Mouse (Mus musculus) CH12.LX (cell line): ENCODE data around the gene Chrm1. TPM values are rescaled to one million over a fixed set of nuclear protein-coding genes. Genes with fewer than 3 reads are reported as not detected.

Source experiments
- DNase-seq: peaks from one replicate; pipeline ENCODE4 v3.0.0-alpha.2; 2013; ENCODE audit errors: extremely low read depth
- H3K27ac ChIP-seq: 2 replicates; pipeline ENCODE4 v1.5.1; 2012; ENCODE audit warnings: low read depth, mild to moderate bottlenecking, control low read depth, moderate library complexity; ENCODE audit not compliant: insufficient read depth
- H3K27me3 ChIP-seq: replicated peaks from 2 replicates; pipeline ENCODE3; 2012; ENCODE audit warnings: inconsistent platforms
- H3K36me3 ChIP-seq, 2 experiments: replicated peaks in 1 of 2; 2 replicates each; pipeline versions ENCODE3 to v1.6.1; 2012; ENCODE audit warnings: inconsistent platforms in 1 of 2, low read length in 1 of 2, mild to moderate bottlenecking in 1 of 2, mixed read lengths in 1 of 2, moderate library complexity in 1 of 2; ENCODE audit not compliant: control insufficient read depth in 1 of 2, insufficient read depth in 1 of 2
- H3K4me1 ChIP-seq, 2 experiments: 2 replicates each; pipeline ENCODE4 v1.6.1; 2012; ENCODE audit warnings: inconsistent platforms in 1 of 2, moderate library complexity in 1 of 2; ENCODE audit not compliant: insufficient read depth in 2 of 2, control insufficient read depth in 1 of 2
- H3K4me2 ChIP-seq: 2 replicates; pipeline ENCODE4 v1.6.1; 2012; ENCODE audit warnings: low read depth, mild to moderate bottlenecking, control low read depth; ENCODE audit not compliant: poor library complexity, insufficient read depth, severe bottlenecking
- H3K4me3 ChIP-seq, 3 experiments: fragments of 150-350 bp in 1 of 3; sonication (generic) in 1 of 3; replicated peaks in 1 of 3; 2 replicates each; pipeline versions ENCODE3 to v1.5.1; 2011 to 2012; ENCODE audit warnings: low read depth in 2 of 3, low read length in 2 of 3, mild to moderate bottlenecking in 2 of 3, moderate library complexity in 2 of 3, control low read depth in 1 of 3, improper control_type of control experiment in 1 of 3, inconsistent platforms in 1 of 3, mixed read lengths in 1 of 3; ENCODE audit not compliant: poor library complexity in 1 of 3
- H3K79me2 ChIP-seq: replicated peaks from 2 replicates; pipeline ENCODE4 v1.6.1; 2012; ENCODE audit warnings: mild to moderate bottlenecking, moderate library complexity; ENCODE audit not compliant: control insufficient read depth, poor library complexity, insufficient read depth, severe bottlenecking; ENCODE audit errors: extremely low read depth
- H3K9ac ChIP-seq: 2 replicates; pipeline ENCODE4 v1.6.1; 2012; ENCODE audit warnings: low read depth, mild to moderate bottlenecking, control low read depth, moderate library complexity; ENCODE audit not compliant: insufficient read depth
- H3K9me3 ChIP-seq: replicated peaks from 2 replicates; pipeline ENCODE3; 2012; ENCODE audit warnings: low read length, inconsistent platforms, mixed read lengths
- BHLHE40 ChIP-seq: IDR thresholded peaks from 2 replicates; pipeline ENCODE4 v1.6.1; 2011; ENCODE audit warnings: mild to moderate bottlenecking, low read depth, low read length, improper control_type of control experiment
- CHD1 ChIP-seq: IDR thresholded peaks from 2 replicates; pipeline ENCODE4 v1.6.1; 2012; ENCODE audit warnings: low read depth, low read length, improper control_type of control experiment, inconsistent platforms
- ELF1 ChIP-seq: IDR thresholded peaks from 2 replicates; pipeline ENCODE4 v1.6.1; 2014; ENCODE audit warnings: low read depth, mild to moderate bottlenecking, inconsistent platforms, low read length, improper control_type of control experiment
- EP300 ChIP-seq: IDR thresholded peaks from 2 replicates; pipeline ENCODE4 v1.6.1; 2011; ENCODE audit warnings: low read length, improper control_type of control experiment
- GABPA ChIP-seq: IDR thresholded peaks from 2 replicates; pipeline ENCODE4 v1.6.1; 2012; ENCODE audit warnings: low read depth, low read length, improper control_type of control experiment, inconsistent platforms; ENCODE audit not compliant: insufficient replicate concordance
- IRF4 ChIP-seq: IDR thresholded peaks from 2 replicates; pipeline ENCODE4 v1.6.1; 2014; ENCODE audit warnings: low read depth, mild to moderate bottlenecking, inconsistent platforms, low read length, improper control_type of control experiment
- JUN ChIP-seq: IDR thresholded peaks from 2 replicates; pipeline ENCODE4 v1.6.1; 2011; ENCODE audit warnings: low read depth, mild to moderate bottlenecking, low read length, improper control_type of control experiment, moderate library complexity; ENCODE audit not compliant: insufficient read depth
- JUND ChIP-seq: conservative IDR thresholded peaks from 2 replicates; pipeline ENCODE4 v1.6.1; 2011; ENCODE audit warnings: low read depth, low read length, improper control_type of control experiment
- MAZ ChIP-seq: IDR thresholded peaks from 2 replicates; pipeline ENCODE4 v1.6.1; 2012; ENCODE audit warnings: low read depth, mild to moderate bottlenecking, inconsistent platforms, low read length, improper control_type of control experiment, moderate library complexity
- MEF2A ChIP-seq: IDR thresholded peaks from 2 replicates; pipeline ENCODE4 v1.6.1; 2014; ENCODE audit warnings: low read depth, mild to moderate bottlenecking, inconsistent platforms, low read length, improper control_type of control experiment, borderline replicate concordance
- MXI1 ChIP-seq: IDR thresholded peaks from 2 replicates; pipeline ENCODE4 v1.6.1; 2011; ENCODE audit warnings: mild to moderate bottlenecking, low read depth, low read length, improper control_type of control experiment
- MYC ChIP-seq: IDR thresholded peaks from 2 replicates; pipeline ENCODE4 v1.6.1; 2011; ENCODE audit warnings: low read depth, mild to moderate bottlenecking, improper control_type of control experiment, low read length
- NELFE ChIP-seq: IDR thresholded peaks from 2 replicates; pipeline ENCODE4 v1.6.1; 2011; ENCODE audit warnings: low read depth, low read length, improper control_type of control experiment
- NRF1 ChIP-seq: IDR thresholded peaks from 2 replicates; pipeline ENCODE4 v1.6.1; 2014; ENCODE audit warnings: low read depth, mild to moderate bottlenecking, inconsistent platforms, low read length, improper control_type of control experiment, moderate library complexity
- POLR2A ChIP-seq: IDR thresholded peaks from 2 replicates; pipeline ENCODE4 v1.6.1; 2011; ENCODE audit warnings: low read depth, mild to moderate bottlenecking, improper control_type of control experiment, low read length
- POLR2AphosphoS2 ChIP-seq: IDR thresholded peaks from 2 replicates; pipeline ENCODE4 v1.6.1; 2011; ENCODE audit warnings: low read depth, low read length, improper control_type of control experiment
- RAD21 ChIP-seq: IDR thresholded peaks from 2 replicates; pipeline ENCODE4 v1.6.1; 2011; ENCODE audit warnings: low read depth, mild to moderate bottlenecking, low read length, improper control_type of control experiment, moderate library complexity
- SIN3A ChIP-seq: IDR thresholded peaks from 2 replicates; pipeline ENCODE4 v1.6.1; 2012; ENCODE audit warnings: low read length, improper control_type of control experiment, inconsistent platforms
- TBP ChIP-seq: conservative IDR thresholded peaks from 2 replicates; pipeline ENCODE4 v1.6.1; 2011; ENCODE audit warnings: low read depth, low read length, improper control_type of control experiment
- UBTF ChIP-seq: IDR thresholded peaks from 2 replicates; pipeline ENCODE4 v1.6.1; 2012; ENCODE audit warnings: low read depth, mild to moderate bottlenecking, inconsistent platforms, low read length, improper control_type of control experiment, moderate library complexity
- USF1 ChIP-seq: IDR thresholded peaks from 2 replicates; pipeline ENCODE4 v1.6.1; 2014; ENCODE audit warnings: low read depth, mild to moderate bottlenecking, inconsistent platforms, low read length, improper control_type of control experiment
- USF2 ChIP-seq: conservative IDR thresholded peaks from 2 replicates; pipeline ENCODE4 v1.6.1; 2011; ENCODE audit warnings: low read depth, low read length, improper control_type of control experiment
- ZC3H11A ChIP-seq: IDR thresholded peaks from 2 replicates; pipeline ENCODE4 v1.6.1; 2012; ENCODE audit warnings: low read depth, mild to moderate bottlenecking, inconsistent platforms, low read length, improper control_type of control experiment
- ZKSCAN1 ChIP-seq: IDR thresholded peaks from 2 replicates; pipeline ENCODE4 v1.6.1; 2012; ENCODE audit warnings: low read depth, inconsistent platforms, low read length, improper control_type of control experiment, borderline replicate concordance
- ZMIZ1 ChIP-seq: IDR thresholded peaks from 2 replicates; pipeline ENCODE4 v1.6.1; 2012; ENCODE audit warnings: low read depth, mild to moderate bottlenecking, inconsistent platforms, low read length, improper control_type of control experiment
- dilution Hi-C: fragments of 300-500 bp; cut with MboI; formaldehyde crosslinking; loops from 2 replicates; pipeline ENCODE4 v1.14.3; 2020; ENCODE audit warnings: low sequenced_read_pairs; ENCODE audit not compliant: extremely low pct_unique_long_range_greater_than_20kb, extremely low pct_ligation_motif_present
- in situ Hi-C: fragments of 300-500 bp; cut with MboI; formaldehyde crosslinking; loops from 3 replicates; pipeline ENCODE4 v1.14.3; 2019; ENCODE audit warnings: low sequenced_read_pairs, low pct_ligation_motif_present, low pct_unique_long_range_greater_than_20kb, mixed read lengths
- polyA plus RNA-seq: library from polyadenylated mRNA; unstranded; fragments of >175 nt; gene quantifications from 2 replicates; pipeline ENCODE4 v1.2.1, GENCODE M21; 2012; ENCODE audit warnings: low read depth; ENCODE audit not compliant: insufficient read length
- total RNA-seq, 2 experiments: library from RNA; depleted of rRNA; stranded (reverse); fragments of 300-350 nt in 1 of 2; fragments of >200 nt in 1 of 2; gene quantifications; 2 replicates each; pipeline ENCODE4 v1.2.3; 2012 to 2014

Chrm1 gene
- total and polyA plus RNA-seq, 3 experiments: not detected

DNA sequence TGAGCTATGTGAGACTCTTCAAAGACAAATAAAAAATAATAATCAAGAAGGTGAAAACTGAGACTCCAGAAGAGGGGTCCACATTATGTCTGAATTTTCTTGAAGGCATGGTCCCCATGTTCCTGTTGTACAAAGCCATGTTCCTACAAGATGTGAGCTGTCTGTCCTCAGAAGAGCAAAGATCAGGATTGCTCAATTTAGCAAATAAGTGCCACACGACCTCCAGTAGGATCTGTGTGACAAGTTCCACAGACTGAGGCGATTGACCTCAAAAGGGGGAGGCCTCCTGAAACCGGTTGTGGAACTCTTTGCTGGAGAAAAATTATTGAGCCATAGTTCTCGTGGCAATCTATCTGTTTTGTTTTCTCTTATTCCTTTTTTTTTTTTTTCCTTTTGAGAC lies 47.3 kb upstream of the Chrm1 start:
- H3K4me2 ChIP-seq: no peak overlapping the region
- TF ChIP-seq RAD21 (no peak), EP300 (no peak), POLR2AphosphoS2 (no peak), NELFE (no peak), NRF1 (no peak), UBTF (no peak), MXI1 (no peak), CHD1 (no peak)
- H3K4me3 ChIP-seq: no peak overlapping the region
- no peak overlapping the region for H3K9ac ChIP-seq
- H3K36me3 ChIP-seq: no peaks in the 10 kb centered on the region
- H3K27ac ChIP-seq: no peak overlapping the region
- in situ Hi-C loops (no loop called here), dilution Hi-C loops (no loop called here)
- no peaks in the 10 kb centered on the region for H3K4me1 ChIP-seq
- H3K79me2 ChIP-seq: no peaks in the 10 kb centered on the region
- H3K9me3 ChIP-seq: no peaks in the 10 kb centered on the region
- DNase-seq: no peak
- peaks cover 9% of the 10 kb centered on the region for H3K27me3 ChIP-seq

DNA sequence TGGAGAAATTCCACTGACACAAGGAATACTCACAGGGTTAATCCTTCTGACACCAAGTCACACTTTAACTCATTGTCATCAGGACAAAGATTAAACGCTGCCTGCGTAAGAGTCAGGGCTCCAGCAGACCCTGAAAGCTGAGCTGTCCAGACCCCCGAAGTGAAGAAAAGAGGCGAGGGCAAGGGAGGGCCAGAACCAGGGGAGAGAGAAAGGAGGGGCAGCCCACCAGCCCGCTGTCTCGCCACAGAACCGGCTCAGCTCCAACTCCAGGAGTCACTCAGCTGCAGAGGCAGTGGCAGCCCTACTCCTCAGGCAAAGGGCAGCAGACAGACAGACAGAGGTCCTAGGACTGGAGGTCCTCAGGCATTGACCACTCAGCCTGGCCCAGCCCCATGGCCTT lies 45.7 kb upstream of the Chrm1 start, which contains the start of gene Slc22a6:
Gene Slc22a6, plus strand, starts transcription at position 136 of the 400 bp plus-strand sequence.
- no peak within 1 kb of the TSS for H3K4me2 ChIP-seq
- DNase-seq: no peak
- TF ChIP-seq IRF4 (no peak), SIN3A (no peak), MAZ (no peak), BHLHE40 (no peak), TBP (no peak), JUN (no peak), MEF2A (no peak), ZC3H11A (no peak), POLR2A (no peak), USF1 (no peak), GABPA (no peak), NRF1 (no peak), EP300 (no peak), ZMIZ1 (no peak), USF2 (no peak), ZKSCAN1 (no peak), MXI1 (no peak), ELF1 (no peak), MYC (no peak), JUND (no peak)
- no peaks in the 10 kb centered on the region for H3K9me3 ChIP-seq
- no peak within 1 kb of the TSS for H3K4me3 ChIP-seq
- no peaks in the 10 kb centered on the region for H3K36me3 ChIP-seq
- no peak within 1 kb of the TSS for H3K9ac ChIP-seq
- dilution Hi-C loops (no loop called here), in situ Hi-C loops (no loop called here)
- H3K79me2 ChIP-seq: no peaks in the 10 kb centered on the region
- peaks cover 9% of the 10 kb centered on the region for H3K27me3 ChIP-seq
- no peak within 1 kb of the TSS for H3K27ac ChIP-seq
- no peaks in the 10 kb centered on the region for H3K4me1 ChIP-seq
